Mouse (Mus musculus) spleen, adult 2 months (tissue): ENCODE data around the gene Arhgef15.

Source experiments
- CTCF ChIP-seq: fragments of 200-500 bp; IDR thresholded peaks from 2 replicates; pipeline ENCODE4 v1.5.1; 2011; ENCODE audit warnings: mild to moderate bottlenecking, inconsistent platforms; ENCODE audit not compliant: insufficient read depth, insufficient read length, insufficient replicate concordance; ENCODE audit errors: extremely low read depth
- POLR2A ChIP-seq: fragments of 200-500 bp; IDR thresholded peaks from 2 replicates; pipeline ENCODE4 v1.6.1; 2011; ENCODE audit warnings: low read depth, low read length, inconsistent platforms

DNA sequence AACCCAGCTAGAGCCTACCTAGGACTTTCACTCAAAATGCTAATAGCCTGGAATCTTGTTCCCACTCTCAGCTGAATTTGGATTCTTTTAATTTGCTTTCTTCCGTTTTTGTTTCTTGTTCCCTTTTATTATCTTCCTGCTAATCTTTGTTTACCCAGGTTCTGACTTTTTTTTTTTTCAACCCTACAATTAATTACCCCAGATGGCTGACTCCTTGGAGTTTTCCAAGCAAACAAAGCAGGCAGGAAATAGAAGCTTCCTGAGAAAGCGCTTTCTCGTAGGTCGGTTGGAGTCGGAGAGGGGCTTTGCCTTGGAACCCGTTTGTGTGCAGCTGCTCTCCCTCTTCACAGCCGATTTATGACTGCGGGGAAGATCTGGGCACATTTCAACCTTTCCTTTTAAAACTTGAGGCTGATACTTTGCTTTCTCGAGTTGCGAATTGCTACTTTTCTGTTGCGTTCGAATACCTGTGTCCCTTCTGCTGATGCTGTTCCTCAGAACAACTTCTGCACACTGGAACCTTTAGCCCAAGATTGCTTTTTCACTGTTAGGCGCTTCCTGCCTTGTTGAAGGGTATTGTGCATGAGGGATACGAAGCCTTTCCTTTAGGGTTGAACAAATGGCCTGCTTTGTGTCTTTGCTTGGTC, 45.6 kb downstream of the Arhgef15 start:
- TF ChIP-seq CTCF: no peak
- no peak for TF ChIP-seq POLR2A
